Mouse (Mus musculus) gastrocnemius, postnatal 36 days (tissue): ENCODE data around the gene Reep1. TPM values are rescaled to one million over a fixed set of nuclear protein-coding genes. Genes with fewer than 3 reads are reported as not detected.

Experiments used
- DNase-seq, 2 experiments: peaks; one replicate each; pipeline ENCODE4 v3.0.0; 2022
- intact Hi-C: fragments of 180-260 bp; cut with DNase I; formaldehyde crosslinking; loops from one replicate; pipeline ENCODE4 v1.15.1; 2025
- total RNA-seq, 2 experiments: library from RNA; stranded (reverse); gene quantifications; 2 replicates each; pipeline ENCODE4 v1.2.3; 2021

Gene Reep1
- total RNA-seq, 2 experiments from 2014 or later, result 70.7 to 77.8 TPM

GRCm38 (mm10) chr6:71734910-71735599, 27.7 kb downstream of the Reep1 start:
- DNase-seq, result no peak
- intact Hi-C loops, result no loop called here

- no peak for DNase-seq
- intact Hi-C loops, result no loop called here
These were observed 28.2 kb downstream of the Reep1 start for GRCm38 (mm10) chr6:71735600-71736010.

GRCm38 (mm10) chr6:71736101-71736500, 28.7 kb downstream of the Reep1 start:
- DNase-seq, result no peak
- intact Hi-C loops, result no loop called here

GRCm38 (mm10) chr6:71737202-71737601, 29.8 kb downstream of the Reep1 start:
- no peak for DNase-seq
- intact Hi-C loops, result no loop called here

GRCm38 (mm10) chr6:71738611-71739010, 31.2 kb downstream of the Reep1 start:
- intact Hi-C loops, result no loop called here
- no peak for DNase-seq

- DNase-seq, result no peak
- intact Hi-C loops, result no loop called here
These were observed 33.6 kb downstream of the Reep1 start for GRCm38 (mm10) chr6:71740921-71741320.

GRCm38 (mm10) chr6:71741998-71742636, 34.8 kb downstream of the Reep1 start:
- no peak for DNase-seq
- intact Hi-C loops, result no loop called here

- no peak for DNase-seq
These were observed 37.6 kb downstream of the Reep1 start for GRCm38 (mm10) chr6:71744934-71745333.

GRCm38 (mm10) chr6:71745482-71746234, 38.3 kb downstream of the Reep1 start:
- no peak for DNase-seq
- intact Hi-C loops, result no loop called here

More at GRCm38 (mm10) chr6:71744934-71745333, 37.6 kb downstream of the Reep1 start:
- intact Hi-C loops, result no loop called here

GRCm38 (mm10) chr6:71746246-71746645, 38.9 kb downstream of the Reep1 start:
- no peak for DNase-seq
- intact Hi-C loops, result no loop called here

GRCm38 (mm10) chr6:71746846-71747245, 39.5 kb downstream of the Reep1 start:
- intact Hi-C loops, result no loop called here
- DNase-seq, result no peak

GRCm38 (mm10) chr6:71751602-71752001, 44.2 kb downstream of the Reep1 start:
- intact Hi-C loops, result no loop called here
- DNase-seq, result no peak

GRCm38 (mm10) chr6:71752791-71753464, 45.6 kb downstream of the Reep1 start:
- DNase-seq, result no peak
- intact Hi-C loops, result no loop called here

- intact Hi-C loops, result loop anchor here (2.0 to 5.0 kb wide), 2 partner anchors 30 to 50 kb away; partner anchors contain the start of gene Reep1
- peak; percentile 49 to 58 for DNase-seq
These were observed 49.9 kb downstream of the Reep1 start for GRCm38 (mm10) chr6:71757039-71757894.

GRCm38 (mm10) chr6:71758780-71759179, 51.4 kb downstream of the Reep1 start:
- intact Hi-C loops, result loop anchor here (5.0 kb wide), 1 partner anchor 51 kb away; the partner anchor contains the start of gene Reep1

GRCm38 (mm10) chr6:71760073-71760472, 52.7 kb downstream of the Reep1 start:
- no peak for DNase-seq

More at GRCm38 (mm10) chr6:71758780-71759179, 51.4 kb downstream of the Reep1 start:
- DNase-seq, result no peak

GRCm38 (mm10) chr6:71767761-71768160, 60.4 kb downstream of the Reep1 start:
- no peak for DNase-seq
- intact Hi-C loops, result no loop called here

More at GRCm38 (mm10) chr6:71760073-71760472, 52.7 kb downstream of the Reep1 start:
- intact Hi-C loops, result no loop called here

GRCm38 (mm10) chr6:71769901-71770690, 62.7 kb downstream of the Reep1 start:
- DNase-seq, result no peak
- intact Hi-C loops, result loop anchor here (5.0 kb wide), 1 partner anchor 68 kb away; no protein-coding TSS in a partner anchor

GRCm38 (mm10) chr6:71770856-71771255, 63.5 kb downstream of the Reep1 start:
- intact Hi-C loops, result loop anchor here (5.0 kb wide), 1 partner anchor 69 kb away; no protein-coding TSS in a partner anchor
- no peak for DNase-seq
